Mouse (Mus musculus) hindbrain, embryonic 11.5 days (tissue): ENCODE results near the gene Mff. TPM values are rescaled to one million over a fixed set of nuclear protein-coding genes. Genes with fewer than 3 reads are reported as not detected.

Experiments
- ATAC-seq: fragments of 200-750 bp; cut with Nextera tagmentation; 2 replicates; pipeline ENCODE4 v1.8.0; 2017; ENCODE audit warnings: mild to moderate bottlenecking, moderate TSS enrichment, moderate library complexity; ENCODE audit not compliant: low FRiP score
- DNase-seq: peaks from one replicate; pipeline ENCODE4 v3.0.0-alpha.2; 2015; ENCODE audit warnings: low spot score
- H3K27ac ChIP-seq: fragments of 300-500 bp; sonication (generic); 2 replicates; pipeline ENCODE4 v1.5.1; 2014; ENCODE audit warnings: mild to moderate bottlenecking, low read depth, low read length
- H3K27me3 ChIP-seq: fragments of 300-500 bp; sonication (generic); 2 replicates; pipeline ENCODE4 v1.6.1; 2014; ENCODE audit warnings: mild to moderate bottlenecking, low read length, moderate library complexity, mixed read lengths; ENCODE audit not compliant: control insufficient read depth, insufficient read depth
- H3K36me3 ChIP-seq: fragments of 300-500 bp; sonication (generic); 2 replicates; pipeline ENCODE4 v1.6.1; 2014; ENCODE audit warnings: mild to moderate bottlenecking, low read length, moderate library complexity, mixed read lengths; ENCODE audit not compliant: control insufficient read depth, insufficient read depth
- H3K4me1 ChIP-seq: fragments of 300-500 bp; sonication (generic); replicated peaks from 2 replicates; pipeline ENCODE4 v1.6.1; 2014; ENCODE audit warnings: low read length, mixed read lengths; ENCODE audit not compliant: control insufficient read depth, insufficient read depth
- H3K4me2 ChIP-seq: fragments of 300-500 bp; sonication (generic); replicated peaks from 2 replicates; pipeline ENCODE4 v1.6.1; 2014; ENCODE audit warnings: mild to moderate bottlenecking, low read depth, low read length
- H3K4me3 ChIP-seq: fragments of 300-500 bp; sonication (generic); 2 replicates; pipeline ENCODE4 v1.5.1; 2014; ENCODE audit warnings: low read depth, low read length
- H3K9ac ChIP-seq: fragments of 300-500 bp; sonication (generic); 2 replicates; pipeline ENCODE4 v1.6.1; 2014; ENCODE audit warnings: low read depth, low read length
- H3K9me3 ChIP-seq: fragments of 300-500 bp; sonication (generic); 2 replicates; pipeline ENCODE4 v1.6.1; 2016; ENCODE audit warnings: low read length; ENCODE audit not compliant: control insufficient read depth
- WGBS: fragments of 180-500 bp; shearing (Covaris S2); extraction: QIAGEN DNeasy Blood & Tissue Kit; methylation state at CpG from one replicate; pipeline ENCODE4 v1.1.7; 2014; 5-methylcytosine and 5-hydroxymethylcytosine counted together
- polyA plus RNA-seq: library from polyadenylated mRNA; unstranded; fragments of >200 nt; fragmentation: Nextera tagmentation; extraction: Ambion mirVana; gene quantifications from 2 replicates; pipeline ENCODE4 v1.2.1, GENCODE M21; 2014

Mff gene
- polyA plus RNA-seq, 1 experiment from 2014 or later: 279 TPM

- Histone ChIP-seq H3K36me3 (no peaks in the 10 kb centered on the region), H3K27me3 (no peaks in the 10 kb centered on the region), H3K4me3 (no peak overlapping the region), H3K9me3 (no peaks in the 10 kb centered on the region), H3K4me1 (no peaks in the 10 kb centered on the region), H3K4me2 (no peak overlapping the region), H3K27ac (no peak overlapping the region), H3K9ac (no peak overlapping the region)
- ATAC-seq (no peak), DNase-seq (no peak)
- WGBS: 79% methylated on average over 18 of the region's 18 CpGs
Observed at GRCm38 (mm10) chr1:82795702-82796443, 71.2 kb downstream of the Mff start.

- H3K4me2 ChIP-seq: no peak overlapping the region
- H3K27me3 ChIP-seq: no peaks in the 10 kb centered on the region
- ATAC-seq: no peak
- H3K9ac ChIP-seq: no peak overlapping the region
- H3K27ac ChIP-seq: no peak overlapping the region
- no peaks in the 10 kb centered on the region for H3K4me1 ChIP-seq
- no peak overlapping the region for H3K4me3 ChIP-seq
- WGBS: 92% methylated on average over 4 of the region's 4 CpGs
- no peaks in the 10 kb centered on the region for H3K36me3 ChIP-seq
- no peak for DNase-seq
- no peaks in the 10 kb centered on the region for H3K9me3 ChIP-seq
Observed at GRCm38 (mm10) chr1:82797088-82797487, 72.4 kb downstream of the Mff start.

- Histone ChIP-seq H3K4me3 (no peak overlapping the region), H3K9me3 (no peaks in the 10 kb centered on the region), H3K4me1 (no peaks in the 10 kb centered on the region), H3K9ac (no peak overlapping the region), H3K27ac (no peak overlapping the region), H3K36me3 (no peaks in the 10 kb centered on the region), H3K27me3 (no peaks in the 10 kb centered on the region), H3K4me2 (no peak overlapping the region)
- WGBS: 72% methylated on average over 5 of the region's 5 CpGs
- ATAC-seq (no peak), DNase-seq (no peak)
Observed at GRCm38 (mm10) chr1:82798304-82798703, 73.6 kb downstream of the Mff start.

GRCm38 (mm10) chr1:82798922-82799321 lies 74.2 kb downstream of the Mff start:
- Histone ChIP-seq H3K36me3 (no peaks in the 10 kb centered on the region), H3K9ac (no peak overlapping the region), H3K4me3 (no peak overlapping the region), H3K27me3 (no peaks in the 10 kb centered on the region), H3K4me2 (no peak overlapping the region), H3K9me3 (no peaks in the 10 kb centered on the region), H3K4me1 (no peaks in the 10 kb centered on the region), H3K27ac (no peak overlapping the region)
- DNase-seq: no peak
- 78% methylated on average over 4 of the region's 4 CpGs for WGBS
- ATAC-seq: no peak

- DNase-seq (no peak), ATAC-seq (no peak)
- Histone ChIP-seq H3K27ac (no peak overlapping the region), H3K4me3 (no peak overlapping the region), H3K9ac (no peak overlapping the region), H3K27me3 (no peaks in the 10 kb centered on the region), H3K4me1 (no peaks in the 10 kb centered on the region), H3K4me2 (no peak overlapping the region), H3K36me3 (no peaks in the 10 kb centered on the region), H3K9me3 (no peaks in the 10 kb centered on the region)
- WGBS: 88% methylated on average over 12 of the region's 12 CpGs
Observed at GRCm38 (mm10) chr1:82801105-82801783, 76.6 kb downstream of the Mff start.

Other genes starting within 250 kb of the Mff start
- 0.15 TPM in 2 replicates for gene Col4a4, start 138.0 kb upstream of the Mff start, polyA plus RNA-seq
- 0.09 and 0.15 TPM in 2 replicates for gene Col4a3, start 138.0 kb upstream of the Mff start, polyA plus RNA-seq
- gene Tm4sf20, start 43.6 kb downstream of the Mff start, polyA plus RNA-seq: not detected in 2 replicates
- gene Gm47791, start 46.4 kb downstream of the Mff start, polyA plus RNA-seq: not detected in 2 replicates
- 47.2 and 54.4 TPM in 2 replicates for gene Agfg1, start 114.6 kb downstream of the Mff start, polyA plus RNA-seq
- gene A030005L19Rik, start 188.4 kb downstream of the Mff start, polyA plus RNA-seq: 0.20 TPM in 1 of 2 replicates, not detected in the other
- gene A030014E15Rik, start 200.0 kb downstream of the Mff start, polyA plus RNA-seq: not detected in 2 replicates
- not detected in 2 replicates for gene Gm6217, start 206.5 kb downstream of the Mff start, polyA plus RNA-seq
- gene A030003K21Rik, start 218.5 kb downstream of the Mff start, polyA plus RNA-seq: not detected in 2 replicates
- not detected in 2 replicates for gene Gm7544, start 231.1 kb downstream of the Mff start, polyA plus RNA-seq
- not detected in 2 replicates for gene Gm47955, start 235.4 kb downstream of the Mff start, polyA plus RNA-seq